Mouse (Mus musculus): ENCODE measurements around the gene Riok1. TPM values are rescaled to one million over a fixed set of nuclear protein-coding genes. Genes with fewer than 3 reads are reported as not detected.

Riok1 gene
- total and polyA plus RNA-seq, 2 experiments from 2014 or later: 31.1 to 44.7 TPM

GRCm38 (mm10) chr13:38078836-38079235 is 42.0 kb downstream of the Riok1 start:
- Histone ChIP-seq H3K4me2 (ENCODE audit: low read depth, low read length) (no peak overlapping the region), H3K27me3 (ENCODE audit: insufficient read depth, low read length) (no peaks in the 10 kb centered on the region), H3K36me3 (ENCODE audit: insufficient read depth, low read length) (no peaks in the 10 kb centered on the region), H3K27ac (no peak overlapping the region), H3K9ac (replicated peaks; ENCODE audit: low read length) (no peak overlapping the region), H3K4me1 (ENCODE audit: insufficient read depth, low read length) (no peaks in the 10 kb centered on the region), H3K4me3 (ENCODE audit: low read length) (no peak overlapping the region), H3K9me3 (ENCODE audit: low read length) (no peaks in the 10 kb centered on the region)
- WGBS: 52% methylated on average over 6 of the region's 6 CpGs
- DNase-seq (ENCODE audit: low spot score) (no peak), ATAC-seq (no peak)
- TF ChIP-seq CTCF (IDR thresholded peaks at IDR 0.05; ENCODE audit: low read depth): no peak

GRCm38 (mm10) chr13:38079366-38079765 is 42.6 kb downstream of the Riok1 start:
- Histone ChIP-seq H3K4me2 (ENCODE audit: low read depth, low read length) (no peak overlapping the region), H3K9me3 (ENCODE audit: low read length) (no peaks in the 10 kb centered on the region), H3K36me3 (ENCODE audit: insufficient read depth, low read length) (no peaks in the 10 kb centered on the region), H3K27ac (no peak overlapping the region), H3K9ac (replicated peaks; ENCODE audit: low read length) (no peak overlapping the region), H3K4me3 (ENCODE audit: low read length) (no peak overlapping the region), H3K27me3 (ENCODE audit: insufficient read depth, low read length) (no peaks in the 10 kb centered on the region), H3K4me1 (ENCODE audit: insufficient read depth, low read length) (no peaks in the 10 kb centered on the region)
- 72% methylated on average over 5 of the region's 5 CpGs for WGBS
- TF ChIP-seq CTCF (IDR thresholded peaks at IDR 0.05; ENCODE audit: low read depth): no peak
- DNase-seq (ENCODE audit: low spot score) (no peak), ATAC-seq (no peak)

- no peak overlapping the region for H3K4me2 ChIP-seq (ENCODE audit: low read depth, low read length)
These were observed 43.2 kb downstream of the Riok1 start for GRCm38 (mm10) chr13:38080014-38080413.

GRCm38 (mm10) chr13:38080725-38081124 is 43.9 kb downstream of the Riok1 start:
- no peak for ATAC-seq
- Histone ChIP-seq H3K27ac (no peak overlapping the region), H3K9ac (replicated peaks; ENCODE audit: low read length) (no peak overlapping the region), H3K27me3 (ENCODE audit: insufficient read depth, low read length) (no peaks in the 10 kb centered on the region), H3K4me3 (ENCODE audit: low read length) (no peak overlapping the region), H3K9me3 (ENCODE audit: low read length) (no peaks in the 10 kb centered on the region), H3K4me1 (ENCODE audit: insufficient read depth, low read length) (no peaks in the 10 kb centered on the region), H3K36me3 (ENCODE audit: insufficient read depth, low read length) (no peaks in the 10 kb centered on the region), H3K4me2 (ENCODE audit: low read depth, low read length) (no peak overlapping the region)
- WGBS: 84% methylated on average over 14 of the region's 14 CpGs
- no peak for TF ChIP-seq CTCF (IDR thresholded peaks at IDR 0.05; ENCODE audit: low read depth)
- DNase-seq (ENCODE audit: low spot score): no peak

More at GRCm38 (mm10) chr13:38080014-38080413, 43.2 kb downstream of the Riok1 start:
- no peak for TF ChIP-seq CTCF (IDR thresholded peaks at IDR 0.05; ENCODE audit: low read depth)
- 58% methylated on average over 9 of the region's 9 CpGs for WGBS
- no peaks in the 10 kb centered on the region for H3K27me3 ChIP-seq (ENCODE audit: insufficient read depth, low read length)
- no peaks in the 10 kb centered on the region for H3K4me1 ChIP-seq (ENCODE audit: insufficient read depth, low read length)
- no peak overlapping the region for H3K4me3 ChIP-seq (ENCODE audit: low read length)
- no peaks in the 10 kb centered on the region for H3K36me3 ChIP-seq (ENCODE audit: insufficient read depth, low read length)
- no peaks in the 10 kb centered on the region for H3K9me3 ChIP-seq (ENCODE audit: low read length)
- DNase-seq (ENCODE audit: low spot score) (no peak), ATAC-seq (no peak)
- no peak overlapping the region for H3K27ac ChIP-seq
- no peak overlapping the region for H3K9ac ChIP-seq (replicated peaks; ENCODE audit: low read length)

GRCm38 (mm10) chr13:38081161-38081560 is 44.4 kb downstream of the Riok1 start:
- H3K9me3 ChIP-seq (ENCODE audit: low read length): no peaks in the 10 kb centered on the region
- H3K27me3 ChIP-seq (ENCODE audit: insufficient read depth, low read length): no peaks in the 10 kb centered on the region
- no peaks in the 10 kb centered on the region for H3K4me1 ChIP-seq (ENCODE audit: insufficient read depth, low read length)
- H3K9ac ChIP-seq (replicated peaks; ENCODE audit: low read length): no peak overlapping the region
- H3K36me3 ChIP-seq (ENCODE audit: insufficient read depth, low read length): no peaks in the 10 kb centered on the region
- 77% methylated on average over 7 of the region's 7 CpGs for WGBS
- DNase-seq (ENCODE audit: low spot score) (no peak), ATAC-seq (no peak)
- H3K27ac ChIP-seq: no peak overlapping the region
- H3K4me3 ChIP-seq (ENCODE audit: low read length): no peak overlapping the region
- no peak for TF ChIP-seq CTCF (IDR thresholded peaks at IDR 0.05; ENCODE audit: low read depth)
- H3K4me2 ChIP-seq (ENCODE audit: low read depth, low read length): no peak overlapping the region

- DNase-seq (ENCODE audit: low spot score): no peak
These were observed 49.9 kb downstream of the Riok1 start for GRCm38 (mm10) chr13:38086711-38087110.

GRCm38 (mm10) chr13:38088008-38088407 is 51.2 kb downstream of the Riok1 start:
- Histone ChIP-seq H3K36me3 (ENCODE audit: insufficient read depth, low read length) (no peaks in the 10 kb centered on the region), H3K9me3 (ENCODE audit: low read length) (no peaks in the 10 kb centered on the region), H3K4me2 (ENCODE audit: low read depth, low read length) (no peak overlapping the region), H3K27ac (no peak overlapping the region), H3K4me3 (ENCODE audit: low read length) (no peak overlapping the region), H3K27me3 (ENCODE audit: insufficient read depth, low read length) (no peaks in the 10 kb centered on the region), H3K9ac (replicated peaks; ENCODE audit: low read length) (no peak overlapping the region), H3K4me1 (ENCODE audit: insufficient read depth, low read length) (no peaks in the 10 kb centered on the region)
- no peak for ATAC-seq
- WGBS: 78% methylated on average over 3 of the region's 3 CpGs
- no peak for TF ChIP-seq CTCF (IDR thresholded peaks at IDR 0.05; ENCODE audit: low read depth)
- no peak for DNase-seq (ENCODE audit: low spot score)

More at GRCm38 (mm10) chr13:38086711-38087110, 49.9 kb downstream of the Riok1 start:
- H3K27me3 ChIP-seq (ENCODE audit: insufficient read depth, low read length): no peaks in the 10 kb centered on the region
- H3K4me3 ChIP-seq (ENCODE audit: low read length): no peak overlapping the region
- no peak for TF ChIP-seq CTCF (IDR thresholded peaks at IDR 0.05; ENCODE audit: low read depth)
- H3K27ac ChIP-seq: no peak overlapping the region
- H3K4me1 ChIP-seq (ENCODE audit: insufficient read depth, low read length): no peaks in the 10 kb centered on the region
- WGBS: 64% methylated on average over 3 of the region's 3 CpGs
- H3K4me2 ChIP-seq (ENCODE audit: low read depth, low read length): no peak overlapping the region
- ATAC-seq: no peak
- no peak overlapping the region for H3K9ac ChIP-seq (replicated peaks; ENCODE audit: low read length)
- H3K36me3 ChIP-seq (ENCODE audit: insufficient read depth, low read length): no peaks in the 10 kb centered on the region
- no peaks in the 10 kb centered on the region for H3K9me3 ChIP-seq (ENCODE audit: low read length)
